Comparison of ENCODE assay signal across 20 mouse cellular contexts in genomic region chr11:54486041-54486440, GRCm38 (mm10).
"Had no signal": no experiment of that assay in that cellular context is flagged by ENCODE, and none has a peak within 500 bp of the region (broad histone marks: within the 10 kb centered on the region; RNA-seq: fewer than 3 reads in every experiment).

No protein-coding gene starts in this region.

- H3K9me3 ChIP-seq: liver, embryonic 15.5 days; midbrain, embryonic 10.5 days; midbrain, embryonic 12.5 days; neural tube, embryonic 13.5 days; neural tube, embryonic 15.5 days had no signal

- H3K27me3 ChIP-seq: liver, embryonic 15.5 days; midbrain, embryonic 12.5 days; neural tube, embryonic 13.5 days; neural tube, embryonic 15.5 days had no signal

- H3K4me3 ChIP-seq: liver, embryonic 15.5 days; midbrain, embryonic 10.5 days; midbrain, embryonic 12.5 days; myocyte; neural tube, embryonic 13.5 days; neural tube, embryonic 15.5 days had no signal

- H3K4me2 ChIP-seq: liver, embryonic 15.5 days; lung, embryonic 14.5 days; midbrain, embryonic 12.5 days; neural tube, embryonic 13.5 days; neural tube, embryonic 15.5 days had no signal

- ATAC-seq: midbrain, embryonic 16.5 days had no signal

- DNase-seq: lung, adult 18-20 months; lung, embryonic 14.5 days; lung, postnatal 14 days; lung, postnatal 4 days; midbrain, embryonic 14.5 days; retina, postnatal 1 day; right cerebral cortex, adult 18-20 months; right cerebral cortex, postnatal 25 days; right cerebral cortex, postnatal 4 days; spleen, adult 18-20 months; thymus, adult 18-20 months; thymus, postnatal 14 days; thymus, postnatal 36 days had no signal

- H3K4me1 ChIP-seq: liver, embryonic 15.5 days; midbrain, embryonic 10.5 days; midbrain, embryonic 12.5 days; neural tube, embryonic 13.5 days; neural tube, embryonic 15.5 days had no signal

- H3K9ac ChIP-seq: liver, embryonic 15.5 days; lung, embryonic 14.5 days; midbrain, embryonic 12.5 days; neural tube, embryonic 13.5 days; neural tube, embryonic 15.5 days had no signal

- H3K27ac ChIP-seq: liver, embryonic 15.5 days; midbrain, embryonic 10.5 days; midbrain, embryonic 12.5 days; neural tube, embryonic 13.5 days; neural tube, embryonic 15.5 days had no signal
